Mouse (Mus musculus) heart, postnatal 0 days (tissue): Measurements from ENCODE around the gene Zmpste24. TPM values are rescaled to one million over a fixed set of nuclear protein-coding genes. Genes with fewer than 3 reads are reported as not detected.
A peak's percentile ranks its signal among the peaks of the same experiment; 100 is the strongest.

Source experiments
- ATAC-seq: fragments of 200-750 bp; cut with Nextera tagmentation; 2 replicates; pipeline ENCODE4 v1.8.0; 2017; ENCODE audit warnings: low read depth, moderate number of reproducible peaks, moderate library complexity; ENCODE audit not compliant: insufficient read depth
- DNase-seq: peaks from one replicate; pipeline ENCODE4 v3.0.0-alpha.2; 2016; ENCODE audit warnings: low spot score
- H3K27ac ChIP-seq: fragments of 300-500 bp; sonication (generic); 2 replicates; pipeline ENCODE4 v1.5.1; 2014; ENCODE audit warnings: low read depth, mild to moderate bottlenecking
- H3K27me3 ChIP-seq: fragments of 300-500 bp; sonication (generic); 2 replicates; pipeline ENCODE4 v1.6.1; 2014; ENCODE audit warnings: low read length, mixed read lengths; ENCODE audit not compliant: control insufficient read depth, insufficient read depth
- H3K36me3 ChIP-seq: fragments of 300-500 bp; sonication (generic); replicated peaks from 2 replicates; pipeline ENCODE4 v1.6.1; 2014; ENCODE audit warnings: low read length, mixed read lengths; ENCODE audit not compliant: control insufficient read depth, insufficient read depth
- H3K4me1 ChIP-seq: fragments of 300-500 bp; sonication (generic); 2 replicates; pipeline ENCODE4 v1.6.1; 2014; ENCODE audit warnings: antibody characterized with exemption; ENCODE audit not compliant: control insufficient read depth, insufficient read depth
- H3K4me2 ChIP-seq: fragments of 300-500 bp; sonication (generic); 2 replicates; pipeline ENCODE4 v1.6.1; 2014; ENCODE audit warnings: low read depth, mild to moderate bottlenecking, low read length, moderate library complexity
- H3K4me3 ChIP-seq: fragments of 300-500 bp; sonication (generic); 2 replicates; pipeline ENCODE4 v1.5.1; 2014; ENCODE audit warnings: low read depth, low read length
- H3K9ac ChIP-seq: fragments of 300-500 bp; sonication (generic); replicated peaks from 2 replicates; pipeline ENCODE4 v1.6.1; 2014; ENCODE audit warnings: low read depth, low read length, mixed read lengths
- H3K9me3 ChIP-seq: fragments of 300-500 bp; sonication (generic); replicated peaks from 2 replicates; pipeline ENCODE4 v1.6.1; 2016; ENCODE audit warnings: low read length; ENCODE audit not compliant: control insufficient read depth
- CTCF ChIP-seq: IDR thresholded peaks from 2 replicates; pipeline ENCODE4 v1.5.1; 2016; ENCODE audit warnings: antibody characterized with exemption, control low read depth, low read depth
- EP300 ChIP-seq: IDR thresholded peaks from 2 replicates; pipeline ENCODE4 v1.6.1; 2016; ENCODE audit warnings: antibody characterized with exemption, low read depth
- WGBS: fragments of 180-500 bp; shearing (Covaris S2); extraction: QIAGEN DNeasy Blood & Tissue Kit; methylation state at CpG from one replicate; pipeline ENCODE4 v1.1.7; 2014; 5-methylcytosine and 5-hydroxymethylcytosine counted together
- polyA plus RNA-seq: library from polyadenylated mRNA; unstranded; fragments of >200 nt; fragmentation: Nextera tagmentation; extraction: Ambion mirVana; gene quantifications from 2 replicates; pipeline ENCODE4 v1.2.1, GENCODE M21; 2015
- total RNA-seq: library from RNA; depleted of rRNA; stranded (reverse); fragments of >200 nt; gene quantifications from 2 replicates; pipeline ENCODE4 v1.2.3, GENCODE M21; 2014; ENCODE audit warnings: low replicate concordance

Gene Zmpste24
- total and polyA plus RNA-seq, 2 experiments from 2014 or later: 11.1 to 17.0 TPM

GRCm38 (mm10) chr4:121040897-121041671 lies 57.0 kb downstream of the Zmpste24 start:
- peak overlapping the region; percentile 24; the same call in 1 of the 2 replicates for H3K4me2 ChIP-seq
- no peak overlapping the region for H3K4me3 ChIP-seq
- TF ChIP-seq CTCF (peak; percentile 58), EP300 (no peak)
- peak overlapping the region; percentile 18; the same call in 1 of the 2 replicates for H3K27ac ChIP-seq
- peak; percentile 74 for ATAC-seq
- H3K36me3 ChIP-seq: no peaks in the 10 kb centered on the region
- H3K9me3 ChIP-seq: no peaks in the 10 kb centered on the region
- 11% methylated on average over 18 of the region's 18 CpGs for WGBS
- H3K27me3 ChIP-seq: peaks cover 26% of the 10 kb centered on the region
- no peak overlapping the region for H3K9ac ChIP-seq
- peak; percentile 63 for DNase-seq
- H3K4me1 ChIP-seq: peaks cover 16% of the 10 kb centered on the region

GRCm38 (mm10) chr4:121040323-121040722 lies 57.7 kb downstream of the Zmpste24 start:
- H3K4me1 ChIP-seq: peaks cover 16% of the 10 kb centered on the region
- H3K9me3 ChIP-seq: no peaks in the 10 kb centered on the region
- H3K4me3 ChIP-seq: peak overlapping the region; percentile 42
- DNase-seq (no peak), ATAC-seq (no peak)
- H3K27me3 ChIP-seq: peaks cover 26% of the 10 kb centered on the region
- WGBS: 68% methylated on average over 14 of the region's 14 CpGs
- H3K36me3 ChIP-seq: no peaks in the 10 kb centered on the region
- H3K27ac ChIP-seq: no peak overlapping the region
- peak overlapping the region; percentile 67 for H3K4me2 ChIP-seq
- TF ChIP-seq CTCF: no peak
- no peak for TF ChIP-seq EP300
- H3K9ac ChIP-seq: peak overlapping the region; percentile 31; the same call in 1 of the 2 replicates

- WGBS: 2% methylated on average over 40 of the region's 46 CpGs
- ATAC-seq (peak; percentile 40), DNase-seq (peak; percentile 12)
- no peak within 1 kb of the TSS for H3K27ac ChIP-seq
- H3K4me2 ChIP-seq: peak within 1 kb of the TSS; percentile 67
- H3K27me3 ChIP-seq: peaks cover 26% of the 10 kb centered on the region
- TF ChIP-seq CTCF (no peak), EP300 (no peak)
- no peaks in the 10 kb centered on the region for H3K9me3 ChIP-seq
- H3K9ac ChIP-seq: peak within 1 kb of the TSS; percentile 31
- no peaks in the 10 kb centered on the region for H3K36me3 ChIP-seq
- peak within 1 kb of the TSS; percentile 42 for H3K4me3 ChIP-seq
- peaks cover 16% of the 10 kb centered on the region for H3K4me1 ChIP-seq
Measured at GRCm38 (mm10) chr4:121039331-121040115, 58.5 kb downstream of the Zmpste24 start, which contains the start of gene Col9a2. TSS of gene Col9a2 (plus strand) at chr4:121039385.

GRCm38 (mm10) chr4:121033006-121033405 lies 65.0 kb downstream of the Zmpste24 start:
- 82% methylated on average over 2 of the region's 2 CpGs for WGBS
- ATAC-seq: no peak
- no peaks in the 10 kb centered on the region for H3K4me1 ChIP-seq
- H3K4me3 ChIP-seq: no peak overlapping the region
- H3K9ac ChIP-seq: no peak overlapping the region
- H3K27ac ChIP-seq: no peak overlapping the region
- H3K36me3 ChIP-seq: no peaks in the 10 kb centered on the region
- H3K9me3 ChIP-seq: no peaks in the 10 kb centered on the region
- TF ChIP-seq EP300 (no peak), CTCF (peak; percentile 29)
- 0 out of 2 replicates have a peak, but pooled peaks cover 2% of the 10 kb centered on the region for H3K27me3 ChIP-seq
- H3K4me2 ChIP-seq: no peak overlapping the region
- DNase-seq: no peak

- no peak for TF ChIP-seq EP300
- peak; percentile 25 for TF ChIP-seq CTCF
- Histone ChIP-seq H3K36me3 (no peaks in the 10 kb centered on the region), H3K27me3 (no peaks in the 10 kb centered on the region), H3K4me1 (no peaks in the 10 kb centered on the region), H3K27ac (no peak overlapping the region), H3K4me2 (no peak overlapping the region), H3K4me3 (no peak overlapping the region), H3K9ac (no peak overlapping the region), H3K9me3 (no peaks in the 10 kb centered on the region)
- WGBS: 58% methylated on average over 4 of the region's 4 CpGs
- DNase-seq: no peak
- no peak for ATAC-seq
Measured at GRCm38 (mm10) chr4:121031440-121031839, 66.6 kb downstream of the Zmpste24 start.
